Mouse (Mus musculus): ENCODE results near the gene Ube2e2. TPM values are rescaled to one million over a fixed set of nuclear protein-coding genes. Genes with fewer than 3 reads are reported as not detected.
"Not testable (repeated sequence)": the region's sequence is repeated elsewhere in the genome, so short reads cannot be mapped to it uniquely, and the experiment has no call there.

Gene Ube2e2
- total and polyA plus RNA-seq, 3 experiments = not detected

GRCm38 (mm10) chr14:18715529-18715928 lies 178.5 kb downstream of the Ube2e2 start:
- Histone ChIP-seq H3K79me2 (replicated peaks; ENCODE audit: control insufficient read depth, extremely low read depth, insufficient read depth, poor library complexity, severe bottlenecking) (no peaks in the 10 kb centered on the region), H3K9ac (ENCODE audit: insufficient read depth, low read depth) (no peak overlapping the region), H3K4me3 (replicated peaks in 1 of 3; ENCODE audit: low read depth in 2 of 3, low read length in 2 of 3, poor library complexity in 1 of 3) (no peak overlapping the region), H3K9me3 (replicated peaks; ENCODE audit: low read length) (no peaks in the 10 kb centered on the region), H3K27me3 (replicated peaks) (no peaks in the 10 kb centered on the region), H3K4me1 (ENCODE audit: control insufficient read depth in 1 of 2, insufficient read depth in 2 of 2) (peaks cover 2 to 4% of the 10 kb centered on the region in 2 experiments; a peak in 1 of 4 replicates), H3K4me2 (ENCODE audit: insufficient read depth, low read depth, poor library complexity, severe bottlenecking) (no peak overlapping the region), H3K36me3 (replicated peaks in 1 of 2; ENCODE audit: control insufficient read depth in 1 of 2, insufficient read depth in 1 of 2, low read length in 1 of 2) (no peaks in the 10 kb centered on the region), H3K27ac (ENCODE audit: insufficient read depth, low read depth) (no peak overlapping the region)
- in situ Hi-C loops (cut with MboI; ENCODE audit: low pct_ligation_motif_present, low pct_unique_long_range_greater_than_20kb, low sequenced_read_pairs) (no loop called here), dilution Hi-C loops (cut with MboI; ENCODE audit: extremely low pct_ligation_motif_present, extremely low pct_unique_long_range_greater_than_20kb, low sequenced_read_pairs) (no loop called here)
- DNase-seq (ENCODE audit: extremely low read depth) = no peak
- no peak for TF ChIP-seq USF2 (conservative IDR thresholded peaks at IDR 0.05; ENCODE audit: low read depth, low read length)
- TF ChIP-seq E2F4 (IDR thresholded peaks at IDR 0.05; ENCODE audit: insufficient replicate concordance, low read depth, low read length) = no peak

GRCm38 (mm10) chr14:18697662-18698225 lies 196.3 kb downstream of the Ube2e2 start:
- no peaks in the 10 kb centered on the region for H3K36me3 ChIP-seq (replicated peaks in 1 of 2; ENCODE audit: control insufficient read depth in 1 of 2, insufficient read depth in 1 of 2, low read length in 1 of 2)
- in situ Hi-C loops (cut with MboI; ENCODE audit: low pct_ligation_motif_present, low pct_unique_long_range_greater_than_20kb, low sequenced_read_pairs) (no loop called here), dilution Hi-C loops (cut with MboI; ENCODE audit: extremely low pct_ligation_motif_present, extremely low pct_unique_long_range_greater_than_20kb, low sequenced_read_pairs) (no loop called here)
- no peaks in the 10 kb centered on the region for H3K4me1 ChIP-seq (ENCODE audit: control insufficient read depth in 1 of 2, insufficient read depth in 2 of 2)
- DNase-seq (ENCODE audit: extremely low read depth) = no peak
- H3K27ac ChIP-seq (ENCODE audit: insufficient read depth, low read depth) = no peak overlapping the region
- TF ChIP-seq KAT2A (IDR thresholded peaks at IDR 0.05; ENCODE audit: insufficient replicate concordance, low read length) (no peak), UBTF (IDR thresholded peaks at IDR 0.05; ENCODE audit: low read depth, low read length) (no peak), POLR2AphosphoS2 (IDR thresholded peaks at IDR 0.05; ENCODE audit: low read depth, low read length) (no peak), PAX5 (IDR thresholded peaks at IDR 0.05; ENCODE audit: low read length) (no peak), JUND (conservative IDR thresholded peaks at IDR 0.05; ENCODE audit: low read depth, low read length) (no peak), IRF4 (IDR thresholded peaks at IDR 0.05; ENCODE audit: low read depth, low read length) (no peak), MAZ (IDR thresholded peaks at IDR 0.05; ENCODE audit: low read depth, low read length) (no peak), ZC3H11A (IDR thresholded peaks at IDR 0.05; ENCODE audit: low read depth, low read length) (no peak), ZMIZ1 (IDR thresholded peaks at IDR 0.05; ENCODE audit: low read depth, low read length) (no peak), SIN3A (IDR thresholded peaks at IDR 0.05; ENCODE audit: low read length) (no peak), ZKSCAN1 (IDR thresholded peaks at IDR 0.05; ENCODE audit: borderline replicate concordance, low read depth, low read length) (no peak), USF2 (conservative IDR thresholded peaks at IDR 0.05; ENCODE audit: low read depth, low read length) (no peak)
- H3K9ac ChIP-seq (ENCODE audit: insufficient read depth, low read depth) = no peak overlapping the region
- H3K79me2 ChIP-seq (replicated peaks; ENCODE audit: control insufficient read depth, extremely low read depth, insufficient read depth, poor library complexity, severe bottlenecking) = no peaks in the 10 kb centered on the region
- no peaks in the 10 kb centered on the region for H3K9me3 ChIP-seq (replicated peaks; ENCODE audit: low read length)
- H3K27me3 ChIP-seq (replicated peaks) = no peaks in the 10 kb centered on the region
- H3K4me3 ChIP-seq (replicated peaks in 1 of 3; ENCODE audit: low read depth in 2 of 3, low read length in 2 of 3, poor library complexity in 1 of 3) = no peak overlapping the region
- no peak overlapping the region for H3K4me2 ChIP-seq (ENCODE audit: insufficient read depth, low read depth, poor library complexity, severe bottlenecking)

- in situ Hi-C loops (cut with MboI; ENCODE audit: low pct_ligation_motif_present, low pct_unique_long_range_greater_than_20kb, low sequenced_read_pairs); H3K4me1 ChIP-seq (ENCODE audit: control insufficient read depth in 1 of 2, insufficient read depth in 2 of 2); H3K27me3 ChIP-seq (replicated peaks); DNase-seq (ENCODE audit: extremely low read depth); H3K9me3 ChIP-seq (replicated peaks; ENCODE audit: low read length); H3K4me2 ChIP-seq (ENCODE audit: insufficient read depth, low read depth, poor library complexity, severe bottlenecking); H3K9ac ChIP-seq (ENCODE audit: insufficient read depth, low read depth); H3K27ac ChIP-seq (ENCODE audit: insufficient read depth, low read depth); dilution Hi-C loops (cut with MboI; ENCODE audit: extremely low pct_ligation_motif_present, extremely low pct_unique_long_range_greater_than_20kb, low sequenced_read_pairs); H3K4me3 ChIP-seq (replicated peaks in 1 of 3; ENCODE audit: low read depth in 2 of 3, low read length in 2 of 3, poor library complexity in 1 of 3); H3K79me2 ChIP-seq (replicated peaks; ENCODE audit: control insufficient read depth, extremely low read depth, insufficient read depth, poor library complexity, severe bottlenecking); H3K36me3 ChIP-seq (replicated peaks in 1 of 2; ENCODE audit: control insufficient read depth in 1 of 2, insufficient read depth in 1 of 2, low read length in 1 of 2): not testable (repeated sequence)
These were observed 197.6 kb downstream of the Ube2e2 start for GRCm38 (mm10) chr14:18696418-18696817.

Data from CH12.LX (cell line).